Mouse (Mus musculus) CH12.LX (cell line): ENCODE data around the gene Wnt5b.

Experiments
- CTCF ChIP-seq, 2 experiments: IDR thresholded peaks in 1 of 2; conservative IDR thresholded peaks in 1 of 2; 2 replicates each; pipeline ENCODE4 v1.5.1; 2011 to 2012; ENCODE audit warnings: low read depth in 2 of 2, low read length in 2 of 2, improper control_type of control experiment in 1 of 2, inconsistent platforms in 1 of 2, mild to moderate bottlenecking in 1 of 2, moderate library complexity in 1 of 2
- ELF1 ChIP-seq: IDR thresholded peaks from 2 replicates; pipeline ENCODE4 v1.6.1; 2014; ENCODE audit warnings: low read depth, mild to moderate bottlenecking, inconsistent platforms, low read length, improper control_type of control experiment
- MAX ChIP-seq: IDR thresholded peaks from 2 replicates; pipeline ENCODE4 v1.6.1; 2011; ENCODE audit warnings: low read length, improper control_type of control experiment
- TBP ChIP-seq: conservative IDR thresholded peaks from 2 replicates; pipeline ENCODE4 v1.6.1; 2011; ENCODE audit warnings: low read depth, low read length, improper control_type of control experiment
- TCF12 ChIP-seq: IDR thresholded peaks from 2 replicates; pipeline ENCODE4 v1.6.1; 2014; ENCODE audit warnings: low read depth, mild to moderate bottlenecking, inconsistent platforms, low read length, improper control_type of control experiment
- USF1 ChIP-seq: IDR thresholded peaks from 2 replicates; pipeline ENCODE4 v1.6.1; 2014; ENCODE audit warnings: low read depth, mild to moderate bottlenecking, inconsistent platforms, low read length, improper control_type of control experiment
- ZKSCAN1 ChIP-seq: IDR thresholded peaks from 2 replicates; pipeline ENCODE4 v1.6.1; 2012; ENCODE audit warnings: low read depth, inconsistent platforms, low read length, improper control_type of control experiment, borderline replicate concordance
- ZMIZ1 ChIP-seq: IDR thresholded peaks from 2 replicates; pipeline ENCODE4 v1.6.1; 2012; ENCODE audit warnings: low read depth, mild to moderate bottlenecking, inconsistent platforms, low read length, improper control_type of control experiment
- ZNF384 ChIP-seq: IDR thresholded peaks from 2 replicates; pipeline ENCODE4 v1.6.1; 2012; ENCODE audit warnings: low read depth, low read length, improper control_type of control experiment, inconsistent platforms

DNA sequence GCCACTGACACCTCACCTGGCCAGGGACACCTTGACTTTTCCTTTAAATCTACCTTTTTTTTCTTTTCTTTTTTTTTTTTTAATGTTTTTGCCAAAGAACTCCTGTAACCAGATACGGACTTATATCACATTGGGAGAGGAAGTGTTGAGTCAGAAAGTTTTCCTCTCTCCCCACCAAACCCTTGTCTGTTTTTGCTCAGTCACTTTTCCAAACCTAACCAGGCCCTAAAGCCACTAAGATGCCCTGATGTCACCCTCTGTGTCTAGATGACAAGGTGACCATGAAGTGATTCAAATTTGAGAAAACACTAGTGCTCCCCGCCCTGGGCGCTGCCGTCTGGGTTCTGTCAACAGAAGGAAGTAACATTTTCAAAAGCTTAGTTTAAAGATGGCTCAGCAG, 85.1 kb downstream of the Wnt5b start:
- no peak for TF ChIP-seq USF1
- no peak for TF ChIP-seq MAX
- no peak for TF ChIP-seq ELF1
- TF ChIP-seq ZMIZ1 = no peak
- TF ChIP-seq CTCF (conservative IDR thresholded peaks at IDR 0.05 in 1 of 2, IDR thresholded peaks at IDR 0.05 in 1 of 2; ENCODE audit: low read depth in 2 of 2, low read length in 2 of 2) = no peak
- no peak for TF ChIP-seq ZNF384
- TF ChIP-seq TBP = no peak
- no peak for TF ChIP-seq ZKSCAN1
- TF ChIP-seq TCF12 = no peak
